Mouse (Mus musculus): ENCODE measurements around the gene Mapk8ip3. TPM values are rescaled to one million over a fixed set of nuclear protein-coding genes. Genes with fewer than 3 reads are reported as not detected.
A peak's percentile ranks its signal among the peaks of the same experiment; 100 is the strongest.

The Mapk8ip3 gene
- polyA plus RNA-seq, 1 experiment: 58.1 TPM

DNA sequence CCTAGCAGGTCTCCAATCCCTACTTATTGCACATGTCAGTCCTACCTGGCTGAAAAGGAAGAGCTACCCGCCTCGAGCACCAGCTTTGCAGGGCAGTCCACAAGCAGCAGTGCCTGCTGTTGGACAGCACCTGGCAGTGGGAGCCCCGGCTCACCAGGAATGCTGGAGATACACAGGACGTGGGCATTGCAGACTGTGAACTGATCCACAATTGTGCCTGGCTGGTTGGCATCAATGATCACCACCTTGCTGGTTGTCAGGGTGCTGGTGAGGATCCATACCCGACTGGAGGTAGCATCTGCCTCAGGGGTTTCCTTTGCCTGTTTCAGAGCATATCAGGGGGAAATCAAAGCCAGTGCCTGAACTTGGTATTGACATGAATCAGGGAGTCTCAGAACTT is 34.7 kb downstream of the Mapk8ip3 start:
- 93% methylated on average over 5 of the region's 5 CpGs for WGBS

GRCm38 (mm10) chr17:24900014-24900413 is 36.8 kb downstream of the Mapk8ip3 start:
- H3K4me1 ChIP-seq (ENCODE audit: control insufficient read depth, insufficient read depth, low read length): peaks cover 5% of the 10 kb centered on the region; the same call in 1 of the 2 replicates

More for the DNA sequence above, 34.7 kb downstream of the Mapk8ip3 start:
- no peak for DNase-seq
- H3K4me1 ChIP-seq (ENCODE audit: control insufficient read depth, insufficient read depth, low read length): peaks cover 2% of the 10 kb centered on the region; the same call in 1 of the 2 replicates
- H3K36me3 ChIP-seq (ENCODE audit: control insufficient read depth, insufficient read depth, low read length): peaks cover 4% of the 10 kb centered on the region; the same call in 1 of the 2 replicates
- H3K4me3 ChIP-seq (ENCODE audit: insufficient read depth, low read depth, low read length): no peak overlapping the region
- H3K27me3 ChIP-seq (replicated peaks; ENCODE audit: control insufficient read depth, insufficient read depth, low read length): no peaks in the 10 kb centered on the region
- TF ChIP-seq POLR2A (IDR thresholded peaks at IDR 0.05; ENCODE audit: low read depth, low read length): no peak
- TF ChIP-seq CTCF (conservative IDR thresholded peaks at IDR 0.05; ENCODE audit: insufficient read depth, insufficient read length, low read depth, low read length): no peak
- no peak overlapping the region for H3K27ac ChIP-seq (ENCODE audit: insufficient read depth, low read depth, low read length)

DNA sequence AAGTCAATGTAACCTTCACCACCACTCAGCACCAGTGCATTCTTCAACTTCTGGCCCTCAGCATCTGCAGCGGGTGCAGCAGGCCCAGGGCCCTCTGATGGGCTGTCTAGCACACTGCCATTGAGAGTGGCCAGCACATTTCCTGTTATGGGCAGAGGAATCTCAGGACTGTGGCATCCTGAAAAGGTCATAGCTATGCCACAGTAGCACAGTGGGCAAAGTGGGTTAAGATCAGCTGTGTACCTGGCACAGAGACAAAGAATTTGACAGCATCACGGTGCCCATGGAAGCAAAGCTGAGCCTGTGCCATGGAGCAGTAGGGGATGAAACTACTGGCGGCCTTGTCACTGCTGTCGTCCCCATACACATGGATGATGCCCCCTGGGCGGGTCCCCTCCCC is 37.6 kb downstream of the Mapk8ip3 start:
- Histone ChIP-seq H3K4me1 (ENCODE audit: control insufficient read depth, insufficient read depth, low read length) (peaks cover 7% of the 10 kb centered on the region; the same call in 1 of the 2 replicates), H3K4me3 (ENCODE audit: insufficient read depth, low read depth, low read length) (no peak overlapping the region), H3K27ac (ENCODE audit: insufficient read depth, low read depth, low read length) (no peak overlapping the region), H3K27me3 (replicated peaks; ENCODE audit: control insufficient read depth, insufficient read depth, low read length) (no peaks in the 10 kb centered on the region), H3K36me3 (ENCODE audit: control insufficient read depth, insufficient read depth, low read length) (peaks cover 2% of the 10 kb centered on the region; the same call in 1 of the 2 replicates)
- TF ChIP-seq CTCF (conservative IDR thresholded peaks at IDR 0.05; ENCODE audit: insufficient read depth, insufficient read length, low read depth, low read length) (no peak), POLR2A (IDR thresholded peaks at IDR 0.05; ENCODE audit: low read depth, low read length) (no peak)
- no peak for DNase-seq
- 69% methylated on average over 5 of the region's 5 CpGs for WGBS

More at GRCm38 (mm10) chr17:24900014-24900413, 36.8 kb downstream of the Mapk8ip3 start:
- DNase-seq: no peak
- no peak overlapping the region for H3K4me3 ChIP-seq (ENCODE audit: insufficient read depth, low read depth, low read length)
- H3K36me3 ChIP-seq (ENCODE audit: control insufficient read depth, insufficient read depth, low read length): peaks cover 4% of the 10 kb centered on the region; the same call in 1 of the 2 replicates
- TF ChIP-seq CTCF (conservative IDR thresholded peaks at IDR 0.05; ENCODE audit: insufficient read depth, insufficient read length, low read depth, low read length) (no peak), POLR2A (IDR thresholded peaks at IDR 0.05; ENCODE audit: low read depth, low read length) (no peak)
- 92% methylated on average over 6 of the region's 6 CpGs for WGBS
- no peaks in the 10 kb centered on the region for H3K27me3 ChIP-seq (replicated peaks; ENCODE audit: control insufficient read depth, insufficient read depth, low read length)
- no peak overlapping the region for H3K27ac ChIP-seq (ENCODE audit: insufficient read depth, low read depth, low read length)

- Histone ChIP-seq H3K36me3 (ENCODE audit: control insufficient read depth, insufficient read depth, low read length) (peaks cover 2% of the 10 kb centered on the region; the same call in 1 of the 2 replicates), H3K27ac (ENCODE audit: insufficient read depth, low read depth, low read length) (no peak overlapping the region), H3K4me1 (ENCODE audit: control insufficient read depth, insufficient read depth, low read length) (peaks cover 9% of the 10 kb centered on the region; the same call in 1 of the 2 replicates), H3K27me3 (replicated peaks; ENCODE audit: control insufficient read depth, insufficient read depth, low read length) (no peaks in the 10 kb centered on the region), H3K4me3 (ENCODE audit: insufficient read depth, low read depth, low read length) (no peak overlapping the region)
- WGBS: 74% methylated on average over 4 of the region's 4 CpGs
- no peak for DNase-seq
- TF ChIP-seq CTCF (conservative IDR thresholded peaks at IDR 0.05; ENCODE audit: insufficient read depth, insufficient read length, low read depth, low read length) (no peak), POLR2A (IDR thresholded peaks at IDR 0.05; ENCODE audit: low read depth, low read length) (no peak)
Observed at GRCm38 (mm10) chr17:24898041-24898854, 38.5 kb downstream of the Mapk8ip3 start.

DNA sequence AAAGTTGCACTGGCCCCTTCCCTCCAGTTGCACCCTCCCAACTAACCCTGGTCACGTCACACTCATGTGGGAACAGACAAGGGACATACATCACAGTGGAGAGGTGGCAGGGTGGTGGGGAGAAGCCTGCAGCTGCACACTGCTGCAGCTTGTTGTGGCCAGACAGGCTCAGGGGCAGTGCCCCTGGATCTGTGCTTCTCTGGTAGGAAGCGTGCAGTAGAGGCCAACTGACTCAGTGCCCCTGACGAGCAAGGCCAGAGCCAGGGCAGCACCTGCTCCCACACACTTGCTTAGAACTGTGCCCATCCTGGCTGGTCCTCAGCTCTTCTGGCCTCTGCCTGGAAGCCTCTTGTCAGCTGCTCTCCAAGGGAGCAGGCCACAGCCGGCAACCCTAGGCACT is 39.2 kb downstream of the Mapk8ip3 start:
- no peak for DNase-seq
- peaks cover 2% of the 10 kb centered on the region; the same call in 1 of the 2 replicates for H3K36me3 ChIP-seq (ENCODE audit: control insufficient read depth, insufficient read depth, low read length)
- WGBS: 77% methylated on average over 4 of the region's 4 CpGs

GRCm38 (mm10) chr17:24896993-24897269 is 39.8 kb downstream of the Mapk8ip3 start:
- TF ChIP-seq CTCF (conservative IDR thresholded peaks at IDR 0.05; ENCODE audit: insufficient read depth, insufficient read length, low read depth, low read length) (no peak), POLR2A (IDR thresholded peaks at IDR 0.05; ENCODE audit: low read depth, low read length) (no peak)
- peaks cover 9% of the 10 kb centered on the region; the same call in 1 of the 2 replicates for H3K4me1 ChIP-seq (ENCODE audit: control insufficient read depth, insufficient read depth, low read length)
- 17% methylated on average over 11 of the region's 11 CpGs for WGBS
- no peaks in the 10 kb centered on the region for H3K27me3 ChIP-seq (replicated peaks; ENCODE audit: control insufficient read depth, insufficient read depth, low read length)
- peak overlapping the region; percentile 30 for H3K27ac ChIP-seq (ENCODE audit: insufficient read depth, low read depth, low read length)
- H3K36me3 ChIP-seq (ENCODE audit: control insufficient read depth, insufficient read depth, low read length): 0 out of 2 replicates have a peak, but pooled peaks cover 2% of the 10 kb centered on the region
- peak overlapping the region; percentile 87 for H3K4me3 ChIP-seq (ENCODE audit: insufficient read depth, low read depth, low read length)
- no peak for DNase-seq

More for the DNA sequence above, 39.2 kb downstream of the Mapk8ip3 start:
- TF ChIP-seq POLR2A (IDR thresholded peaks at IDR 0.05; ENCODE audit: low read depth, low read length) (no peak), CTCF (conservative IDR thresholded peaks at IDR 0.05; ENCODE audit: insufficient read depth, insufficient read length, low read depth, low read length) (no peak)
- Histone ChIP-seq H3K27me3 (replicated peaks; ENCODE audit: control insufficient read depth, insufficient read depth, low read length) (no peaks in the 10 kb centered on the region), H3K27ac (ENCODE audit: insufficient read depth, low read depth, low read length) (no peak overlapping the region), H3K4me1 (ENCODE audit: control insufficient read depth, insufficient read depth, low read length) (peaks cover 9% of the 10 kb centered on the region; the same call in 1 of the 2 replicates), H3K4me3 (ENCODE audit: insufficient read depth, low read depth, low read length) (no peak overlapping the region)
